Mouse (Mus musculus): ENCODE results near the gene Msi2. TPM values are rescaled to one million over a fixed set of nuclear protein-coding genes. Genes with fewer than 3 reads are reported as not detected.
A peak's percentile ranks its signal among the peaks of the same experiment; 100 is the strongest.

Gene Msi2
- polyA plus RNA-seq, 1 experiment from 2014 or later, result 24.5 TPM

- Histone ChIP-seq H3K9ac (ENCODE audit: low read depth, low read length) (no peak overlapping the region), H3K4me2 (ENCODE audit: low read length) (no peak overlapping the region), H3K4me1 (replicated peaks; ENCODE audit: insufficient read depth, low read length) (no peaks in the 10 kb centered on the region), H3K27ac (no peak overlapping the region), H3K4me3 (replicated peaks; ENCODE audit: low read depth, low read length) (no peak overlapping the region), H3K27me3 (ENCODE audit: insufficient read depth, low read length) (no peaks in the 10 kb centered on the region), H3K9me3 (replicated peaks; ENCODE audit: low read length) (no peaks in the 10 kb centered on the region), H3K36me3 (ENCODE audit: insufficient read depth, low read length) (0 out of 2 replicates have a peak, but pooled peaks cover 5% of the 10 kb centered on the region)
- TF ChIP-seq CTCF (IDR thresholded peaks at IDR 0.05; ENCODE audit: low read depth), result no peak
- no peak for DNase-seq (ENCODE audit: low spot score)
- no peak for ATAC-seq (replicated peaks; ENCODE audit: low FRiP score, low read depth)
- 56% methylated on average over 5 of the region's 5 CpGs for WGBS
Measured at GRCm38 (mm10) chr11:88334893-88335292, 383.4 kb downstream of the Msi2 start.

- Histone ChIP-seq H3K9ac (ENCODE audit: low read depth, low read length) (no peak overlapping the region), H3K4me3 (replicated peaks; ENCODE audit: low read depth, low read length) (no peak overlapping the region), H3K27me3 (ENCODE audit: insufficient read depth, low read length) (no peaks in the 10 kb centered on the region), H3K4me1 (replicated peaks; ENCODE audit: insufficient read depth, low read length) (no peaks in the 10 kb centered on the region), H3K4me2 (ENCODE audit: low read length) (no peak overlapping the region), H3K9me3 (replicated peaks; ENCODE audit: low read length) (no peaks in the 10 kb centered on the region), H3K27ac (no peak overlapping the region), H3K36me3 (ENCODE audit: insufficient read depth, low read length) (no peaks in the 10 kb centered on the region)
- DNase-seq (ENCODE audit: low spot score) (peak; percentile 63), ATAC-seq (replicated peaks; ENCODE audit: low FRiP score, low read depth) (no peak)
- no peak for TF ChIP-seq CTCF (IDR thresholded peaks at IDR 0.05; ENCODE audit: low read depth)
- 51% methylated on average over 8 of the region's 8 CpGs for WGBS
Measured at GRCm38 (mm10) chr11:88332309-88332934, 385.9 kb downstream of the Msi2 start.

- Histone ChIP-seq H3K27me3 (ENCODE audit: insufficient read depth, low read length) (no peaks in the 10 kb centered on the region), H3K27ac (no peak overlapping the region), H3K4me3 (replicated peaks; ENCODE audit: low read depth, low read length) (no peak overlapping the region), H3K4me2 (ENCODE audit: low read length) (no peak overlapping the region), H3K36me3 (ENCODE audit: insufficient read depth, low read length) (no peaks in the 10 kb centered on the region), H3K4me1 (replicated peaks; ENCODE audit: insufficient read depth, low read length) (no peaks in the 10 kb centered on the region), H3K9me3 (replicated peaks; ENCODE audit: low read length) (no peaks in the 10 kb centered on the region), H3K9ac (ENCODE audit: low read depth, low read length) (no peak overlapping the region)
- WGBS, result 87% methylated on average over 8 of the region's 8 CpGs
- DNase-seq (ENCODE audit: low spot score) (no peak), ATAC-seq (replicated peaks; ENCODE audit: low FRiP score, low read depth) (no peak)
- TF ChIP-seq CTCF (IDR thresholded peaks at IDR 0.05; ENCODE audit: low read depth), result no peak
Measured at GRCm38 (mm10) chr11:88331722-88332121, 386.6 kb downstream of the Msi2 start.

GRCm38 (mm10) chr11:88330799-88331198 lies 387.5 kb downstream of the Msi2 start:
- no peak overlapping the region for H3K9ac ChIP-seq (ENCODE audit: low read depth, low read length)
- H3K27ac ChIP-seq, result no peak overlapping the region
- 35% methylated on average over 11 of the region's 11 CpGs for WGBS
- no peak for ATAC-seq (replicated peaks; ENCODE audit: low FRiP score, low read depth)
- TF ChIP-seq CTCF (IDR thresholded peaks at IDR 0.05; ENCODE audit: low read depth), result no peak
- H3K36me3 ChIP-seq (ENCODE audit: insufficient read depth, low read length), result no peaks in the 10 kb centered on the region
- no peaks in the 10 kb centered on the region for H3K27me3 ChIP-seq (ENCODE audit: insufficient read depth, low read length)
- no peaks in the 10 kb centered on the region for H3K4me1 ChIP-seq (replicated peaks; ENCODE audit: insufficient read depth, low read length)
- H3K4me2 ChIP-seq (ENCODE audit: low read length), result no peak overlapping the region
- no peaks in the 10 kb centered on the region for H3K9me3 ChIP-seq (replicated peaks; ENCODE audit: low read length)
- no peak for DNase-seq (ENCODE audit: low spot score)
- no peak overlapping the region for H3K4me3 ChIP-seq (replicated peaks; ENCODE audit: low read depth, low read length)

GRCm38 (mm10) chr11:88328813-88329595 lies 389.3 kb downstream of the Msi2 start:
- ATAC-seq (replicated peaks; ENCODE audit: low FRiP score, low read depth) (no peak), DNase-seq (ENCODE audit: low spot score) (no peak)
- Histone ChIP-seq H3K9ac (ENCODE audit: low read depth, low read length) (no peak overlapping the region), H3K36me3 (ENCODE audit: insufficient read depth, low read length) (no peaks in the 10 kb centered on the region), H3K27ac (no peak overlapping the region), H3K4me3 (replicated peaks; ENCODE audit: low read depth, low read length) (no peak overlapping the region), H3K4me1 (replicated peaks; ENCODE audit: insufficient read depth, low read length) (no peaks in the 10 kb centered on the region), H3K4me2 (ENCODE audit: low read length) (no peak overlapping the region), H3K27me3 (ENCODE audit: insufficient read depth, low read length) (no peaks in the 10 kb centered on the region), H3K9me3 (replicated peaks; ENCODE audit: low read length) (no peaks in the 10 kb centered on the region)
- 75% methylated on average over 17 of the region's 17 CpGs for WGBS
- TF ChIP-seq CTCF (IDR thresholded peaks at IDR 0.05; ENCODE audit: low read depth), result no peak

- Histone ChIP-seq H3K27me3 (ENCODE audit: insufficient read depth, low read length) (no peaks in the 10 kb centered on the region), H3K27ac (no peak overlapping the region), H3K4me3 (replicated peaks; ENCODE audit: low read depth, low read length) (no peak overlapping the region), H3K4me1 (replicated peaks; ENCODE audit: insufficient read depth, low read length) (no peaks in the 10 kb centered on the region), H3K9me3 (replicated peaks; ENCODE audit: low read length) (no peaks in the 10 kb centered on the region), H3K4me2 (ENCODE audit: low read length) (no peak overlapping the region), H3K9ac (ENCODE audit: low read depth, low read length) (no peak overlapping the region), H3K36me3 (ENCODE audit: insufficient read depth, low read length) (no peaks in the 10 kb centered on the region)
- 10% methylated on average over 4 of the region's 4 CpGs for WGBS
- peak; percentile 58 for DNase-seq (ENCODE audit: low spot score)
- TF ChIP-seq CTCF (IDR thresholded peaks at IDR 0.05; ENCODE audit: low read depth), result peak; percentile 45
- ATAC-seq (replicated peaks; ENCODE audit: low FRiP score, low read depth), result no peak
Measured at GRCm38 (mm10) chr11:88327016-88327415, 391.3 kb downstream of the Msi2 start.

All from kidney, postnatal 0 days (tissue).